Mouse (Mus musculus): Measurements from ENCODE around the gene Ttll10. TPM values are rescaled to one million over a fixed set of nuclear protein-coding genes. Genes with fewer than 3 reads are reported as not detected.

Gene Ttll10
- polyA plus RNA-seq, 1 experiment from 2014 or later = 3.5 TPM

- WGBS = 56% methylated on average over 2 of the region's 2 CpGs
- Histone ChIP-seq H3K4me3 (ENCODE audit: low read depth, low read length) (no peak overlapping the region), H3K4me2 (ENCODE audit: low read length) (no peak overlapping the region), H3K27me3 (replicated peaks; ENCODE audit: control insufficient read depth, insufficient read depth, low read length) (no peaks in the 10 kb centered on the region), H3K9ac (ENCODE audit: low read length) (no peak overlapping the region), H3K36me3 (ENCODE audit: control insufficient read depth, insufficient read depth, low read length) (no peaks in the 10 kb centered on the region), H3K4me1 (replicated peaks; ENCODE audit: control insufficient read depth, insufficient read depth, low read length) (peaks cover 7% of the 10 kb centered on the region; the same call in 1 of the 2 replicates), H3K9me3 (ENCODE audit: control insufficient read depth, low read length) (no peaks in the 10 kb centered on the region), H3K27ac (ENCODE audit: low read depth) (no peak overlapping the region)
- DNase-seq (ENCODE audit: low spot score) = no peak
- ATAC-seq (replicated peaks; ENCODE audit: low FRiP score, low TSS enrichment, low read depth) = no peak
These were observed 11.5 kb upstream of the Ttll10 start for GRCm38 (mm10) chr4:156070716-156071115.

- Histone ChIP-seq H3K4me3 (ENCODE audit: low read depth, low read length) (no peak overlapping the region), H3K4me1 (replicated peaks; ENCODE audit: control insufficient read depth, insufficient read depth, low read length) (peaks cover 7% of the 10 kb centered on the region; the same call in 1 of the 2 replicates), H3K9ac (ENCODE audit: low read length) (no peak overlapping the region), H3K27me3 (replicated peaks; ENCODE audit: control insufficient read depth, insufficient read depth, low read length) (no peaks in the 10 kb centered on the region), H3K9me3 (ENCODE audit: control insufficient read depth, low read length) (no peaks in the 10 kb centered on the region), H3K4me2 (ENCODE audit: low read length) (no peak overlapping the region), H3K27ac (ENCODE audit: low read depth) (no peak overlapping the region), H3K36me3 (ENCODE audit: control insufficient read depth, insufficient read depth, low read length) (no peaks in the 10 kb centered on the region)
- 72% methylated on average over 6 of the region's 6 CpGs for WGBS
- DNase-seq (ENCODE audit: low spot score) (no peak), ATAC-seq (replicated peaks; ENCODE audit: low FRiP score, low TSS enrichment, low read depth) (no peak)
These were observed 11.1 kb upstream of the Ttll10 start for GRCm38 (mm10) chr4:156070276-156070675.

- WGBS = 90% methylated on average over 8 of the region's 8 CpGs
These were observed 10.5 kb upstream of the Ttll10 start for GRCm38 (mm10) chr4:156069701-156070100.

DNA sequence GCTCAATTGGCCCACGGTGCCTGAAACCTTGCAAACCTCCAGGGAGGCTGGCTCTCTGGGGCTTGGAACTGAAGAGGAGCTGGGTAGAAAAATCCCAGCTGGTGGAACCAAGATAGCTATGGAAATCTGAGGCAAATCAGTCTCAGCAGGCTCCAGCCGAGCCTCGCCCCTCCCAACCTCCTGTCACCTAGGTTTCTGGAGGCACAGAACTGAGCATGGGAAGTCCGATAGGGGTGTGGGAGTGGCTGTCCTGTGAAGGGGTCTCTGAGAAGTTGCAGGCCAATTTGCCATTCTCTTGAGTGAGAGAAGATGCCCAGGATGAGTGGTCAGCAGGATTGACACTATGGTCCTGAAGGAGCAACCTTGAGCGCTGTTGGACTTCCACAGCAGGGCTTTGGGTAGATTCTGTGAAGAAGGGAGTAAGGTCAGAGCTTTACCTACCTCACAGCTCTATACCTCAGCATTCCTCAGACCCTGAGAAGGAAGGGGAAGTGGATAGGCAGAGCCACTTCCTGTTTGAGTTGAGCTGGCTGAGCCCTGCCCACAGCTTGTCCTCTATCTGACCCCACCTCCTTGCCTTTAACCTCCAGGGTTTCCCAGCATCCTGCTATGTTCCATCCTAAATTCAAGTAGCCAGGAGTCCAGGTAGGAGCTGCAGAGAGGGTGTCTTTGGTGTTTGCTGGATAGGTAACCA, 8.2 kb upstream of the Ttll10 start:
- DNase-seq (ENCODE audit: low spot score) (no peak), ATAC-seq (replicated peaks; ENCODE audit: low FRiP score, low TSS enrichment, low read depth) (no peak)
- Histone ChIP-seq H3K9ac (ENCODE audit: low read length) (no peak overlapping the region), H3K9me3 (ENCODE audit: control insufficient read depth, low read length) (no peaks in the 10 kb centered on the region), H3K36me3 (ENCODE audit: control insufficient read depth, insufficient read depth, low read length) (no peaks in the 10 kb centered on the region), H3K4me2 (ENCODE audit: low read length) (no peak overlapping the region), H3K27ac (ENCODE audit: low read depth) (no peak overlapping the region), H3K27me3 (replicated peaks; ENCODE audit: control insufficient read depth, insufficient read depth, low read length) (no peaks in the 10 kb centered on the region), H3K4me3 (ENCODE audit: low read depth, low read length) (no peak overlapping the region), H3K4me1 (replicated peaks; ENCODE audit: control insufficient read depth, insufficient read depth, low read length) (peaks cover 7% of the 10 kb centered on the region; the same call in 1 of the 2 replicates)
- 62% methylated on average over 5 of the region's 5 CpGs for WGBS

More at GRCm38 (mm10) chr4:156069701-156070100, 10.5 kb upstream of the Ttll10 start:
- DNase-seq (ENCODE audit: low spot score) (no peak), ATAC-seq (replicated peaks; ENCODE audit: low FRiP score, low TSS enrichment, low read depth) (no peak)
- Histone ChIP-seq H3K4me3 (ENCODE audit: low read depth, low read length) (no peak overlapping the region), H3K9ac (ENCODE audit: low read length) (no peak overlapping the region), H3K27ac (ENCODE audit: low read depth) (no peak overlapping the region), H3K9me3 (ENCODE audit: control insufficient read depth, low read length) (no peaks in the 10 kb centered on the region), H3K4me2 (ENCODE audit: low read length) (no peak overlapping the region), H3K36me3 (ENCODE audit: control insufficient read depth, insufficient read depth, low read length) (no peaks in the 10 kb centered on the region), H3K4me1 (replicated peaks; ENCODE audit: control insufficient read depth, insufficient read depth, low read length) (peaks cover 7% of the 10 kb centered on the region; the same call in 1 of the 2 replicates), H3K27me3 (replicated peaks; ENCODE audit: control insufficient read depth, insufficient read depth, low read length) (no peaks in the 10 kb centered on the region)

GRCm38 (mm10) chr4:156065156-156065894, 6.1 kb upstream of the Ttll10 start:
- Histone ChIP-seq H3K27ac (ENCODE audit: low read depth) (no peak overlapping the region), H3K36me3 (ENCODE audit: control insufficient read depth, insufficient read depth, low read length) (no peaks in the 10 kb centered on the region), H3K9me3 (ENCODE audit: control insufficient read depth, low read length) (no peaks in the 10 kb centered on the region), H3K4me3 (ENCODE audit: low read depth, low read length) (no peak overlapping the region), H3K27me3 (replicated peaks; ENCODE audit: control insufficient read depth, insufficient read depth, low read length) (no peaks in the 10 kb centered on the region), H3K4me2 (ENCODE audit: low read length) (no peak overlapping the region), H3K4me1 (replicated peaks; ENCODE audit: control insufficient read depth, insufficient read depth, low read length) (peaks cover 7% of the 10 kb centered on the region; the same call in 1 of the 2 replicates), H3K9ac (ENCODE audit: low read length) (no peak overlapping the region)
- WGBS = 85% methylated on average over 10 of the region's 10 CpGs
- ATAC-seq (replicated peaks; ENCODE audit: low FRiP score, low TSS enrichment, low read depth) (no peak), DNase-seq (ENCODE audit: low spot score) (no peak)

- peaks cover 7% of the 10 kb centered on the region; the same call in 1 of the 2 replicates for H3K4me1 ChIP-seq (replicated peaks; ENCODE audit: control insufficient read depth, insufficient read depth, low read length)
- no peak overlapping the region for H3K4me3 ChIP-seq (ENCODE audit: low read depth, low read length)
- ATAC-seq (replicated peaks; ENCODE audit: low FRiP score, low TSS enrichment, low read depth) = no peak
- H3K9ac ChIP-seq (ENCODE audit: low read length) = no peak overlapping the region
- no peak for DNase-seq (ENCODE audit: low spot score)
- H3K27me3 ChIP-seq (replicated peaks; ENCODE audit: control insufficient read depth, insufficient read depth, low read length) = no peaks in the 10 kb centered on the region
- WGBS = 79% methylated on average over 9 of the region's 9 CpGs
- no peak overlapping the region for H3K4me2 ChIP-seq (ENCODE audit: low read length)
- no peaks in the 10 kb centered on the region for H3K9me3 ChIP-seq (ENCODE audit: control insufficient read depth, low read length)
- no peaks in the 10 kb centered on the region for H3K36me3 ChIP-seq (ENCODE audit: control insufficient read depth, insufficient read depth, low read length)
- H3K27ac ChIP-seq (ENCODE audit: low read depth) = peak overlapping the region; percentile 58
These were observed 5.3 kb upstream of the Ttll10 start for GRCm38 (mm10) chr4:156064510-156064897.

GRCm38 (mm10) chr4:156063861-156064509, 4.8 kb upstream of the Ttll10 start:
- 16% methylated on average over 4 of the region's 4 CpGs for WGBS
- no peaks in the 10 kb centered on the region for H3K27me3 ChIP-seq (replicated peaks; ENCODE audit: control insufficient read depth, insufficient read depth, low read length)
- peaks cover 7% of the 10 kb centered on the region; the same call in 1 of the 2 replicates for H3K4me1 ChIP-seq (replicated peaks; ENCODE audit: control insufficient read depth, insufficient read depth, low read length)
- peak overlapping the region; percentile 58 for H3K27ac ChIP-seq (ENCODE audit: low read depth)
- H3K9ac ChIP-seq (ENCODE audit: low read length) = no peak overlapping the region
- no peaks in the 10 kb centered on the region for H3K36me3 ChIP-seq (ENCODE audit: control insufficient read depth, insufficient read depth, low read length)
- ATAC-seq (replicated peaks; ENCODE audit: low FRiP score, low TSS enrichment, low read depth) (no peak), DNase-seq (ENCODE audit: low spot score) (peak; percentile 62)
- H3K9me3 ChIP-seq (ENCODE audit: control insufficient read depth, low read length) = no peaks in the 10 kb centered on the region
- H3K4me3 ChIP-seq (ENCODE audit: low read depth, low read length) = no peak overlapping the region
- no peak overlapping the region for H3K4me2 ChIP-seq (ENCODE audit: low read length)

DNA sequence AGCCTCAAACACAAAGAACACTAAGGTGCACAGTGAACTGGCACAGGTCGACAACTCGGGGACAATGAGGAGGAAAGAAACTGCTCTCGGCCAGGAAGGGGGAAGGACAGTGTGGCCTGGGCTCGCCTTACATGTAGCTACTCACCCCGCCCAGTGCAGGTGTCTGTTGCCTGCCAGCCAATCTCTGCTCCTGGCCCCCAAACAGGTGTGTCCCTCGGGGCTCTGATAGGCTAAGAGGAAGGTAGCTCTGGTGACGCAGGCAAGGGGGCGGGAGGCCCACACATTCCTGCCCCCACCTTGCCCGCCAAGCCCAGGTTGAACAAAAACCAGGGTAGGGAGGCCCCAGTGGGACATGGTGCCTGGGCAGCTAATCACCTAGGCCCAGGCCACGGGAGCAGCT, 499 bp upstream of the Ttll10 start:
- Histone ChIP-seq H3K4me3 (ENCODE audit: low read depth, low read length) (peak overlapping the region; percentile 36), H3K27me3 (replicated peaks; ENCODE audit: control insufficient read depth, insufficient read depth, low read length) (no peaks in the 10 kb centered on the region), H3K4me2 (ENCODE audit: low read length) (peak overlapping the region; percentile 22; the same call in 1 of the 2 replicates), H3K36me3 (ENCODE audit: control insufficient read depth, insufficient read depth, low read length) (no peaks in the 10 kb centered on the region), H3K9me3 (ENCODE audit: control insufficient read depth, low read length) (no peaks in the 10 kb centered on the region), H3K9ac (ENCODE audit: low read length) (peak overlapping the region; percentile 50), H3K27ac (ENCODE audit: low read depth) (peak overlapping the region; percentile 85), H3K4me1 (replicated peaks; ENCODE audit: control insufficient read depth, insufficient read depth, low read length) (no peaks in the 10 kb centered on the region)
- 22% methylated on average over 10 of the region's 10 CpGs for WGBS
- ATAC-seq (replicated peaks; ENCODE audit: low FRiP score, low TSS enrichment, low read depth) (peak; percentile 98), DNase-seq (ENCODE audit: low spot score) (peak; percentile 82)

Measured in intestine, embryonic 14.5 days (tissue).